Mouse (Mus musculus): Measurements from ENCODE around the gene Efnb3. TPM values are rescaled to one million over a fixed set of nuclear protein-coding genes. Genes with fewer than 3 reads are reported as not detected.
A peak's percentile ranks its signal among the peaks of the same experiment; 100 is the strongest.

Gene Efnb3
- polyA plus RNA-seq, 1 experiment from 2014 or later: 0.75 TPM

DNA sequence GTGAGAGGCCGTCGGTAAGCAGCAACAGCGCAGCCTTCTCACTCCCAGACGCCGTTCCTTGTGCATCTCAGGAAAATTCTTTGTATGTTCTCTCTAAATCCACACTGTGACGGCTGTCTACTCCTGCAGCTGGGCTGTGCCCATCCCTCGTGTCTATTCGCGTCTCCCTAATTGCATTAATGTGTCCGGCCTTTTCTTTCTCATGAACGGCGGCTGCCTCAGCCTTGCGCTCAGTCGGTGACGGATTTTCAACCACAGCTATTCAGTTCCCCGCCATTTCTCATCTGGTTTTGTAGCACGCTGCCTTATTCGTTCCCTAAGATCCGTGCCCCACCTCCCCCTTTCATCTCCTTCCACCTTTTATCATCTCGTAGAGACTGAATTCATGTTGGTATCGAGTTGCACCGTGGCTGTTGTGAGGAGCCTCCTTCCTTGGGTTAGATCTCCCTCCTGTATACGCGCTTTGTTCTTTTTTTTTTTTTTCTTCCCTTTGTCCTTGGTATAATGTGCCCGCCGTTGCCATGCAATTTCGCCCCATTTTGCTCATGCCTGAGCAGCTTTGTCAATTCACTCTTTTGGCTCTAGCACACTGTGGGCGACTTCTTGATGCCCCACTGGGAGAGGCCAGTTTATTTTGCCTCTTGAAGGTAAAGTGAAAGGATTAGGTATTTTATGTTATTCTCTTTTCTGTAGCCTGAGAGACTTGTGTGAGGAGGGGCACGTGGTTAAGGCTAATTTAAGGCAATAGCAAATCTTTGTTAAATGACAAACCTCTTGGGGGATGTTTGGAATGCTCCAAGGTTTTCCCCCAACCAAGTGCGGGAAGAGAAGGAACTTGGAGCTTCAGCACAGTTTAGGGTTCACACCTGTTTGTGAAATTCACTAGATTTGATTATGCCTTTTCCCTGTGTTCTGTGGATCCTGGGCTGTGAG is 32.6 kb downstream of the Efnb3 start:
- H3K4me3 ChIP-seq (replicated peaks): 0 out of 2 replicates have a peak overlapping the region, but pooled peaks have one; percentile 12
- no peaks in the 10 kb centered on the region for H3K9me3 ChIP-seq (replicated peaks)
- H3K4me1 ChIP-seq (replicated peaks): 0 out of 2 replicates have a peak, but pooled peaks cover 2% of the 10 kb centered on the region
- H3K4me2 ChIP-seq: peak overlapping the region; percentile 35
- no peak overlapping the region for H3K27ac ChIP-seq
- H3K27me3 ChIP-seq: peaks cover 40% of the 10 kb centered on the region
- no peaks in the 10 kb centered on the region for H3K36me3 ChIP-seq
- 21% methylated on average over 30 of the region's 30 CpGs for WGBS (ENCODE audit: insufficient replicate concordance)
- no peak for ATAC-seq (ENCODE audit: low read depth)
- H3K9ac ChIP-seq: no peak overlapping the region
- DNase-seq: no peak

GRCm38 (mm10) chr11:69526631-69527030 is 33.4 kb downstream of the Efnb3 start:
- H3K9me3 ChIP-seq (replicated peaks): no peaks in the 10 kb centered on the region
- WGBS (ENCODE audit: insufficient replicate concordance): 66% methylated on average over 4 of the region's 4 CpGs
- H3K27ac ChIP-seq: no peak overlapping the region
- H3K4me1 ChIP-seq (replicated peaks): peaks cover 8% of the 10 kb centered on the region
- ATAC-seq (ENCODE audit: low read depth): no peak
- H3K36me3 ChIP-seq: no peaks in the 10 kb centered on the region
- H3K27me3 ChIP-seq: peaks cover 40% of the 10 kb centered on the region
- no peak overlapping the region for H3K4me3 ChIP-seq (replicated peaks)
- no peak overlapping the region for H3K9ac ChIP-seq
- no peak for DNase-seq
- no peak overlapping the region for H3K4me2 ChIP-seq

- 65% methylated on average over 9 of the region's 9 CpGs for WGBS (ENCODE audit: insufficient replicate concordance)
- Histone ChIP-seq H3K36me3 (no peaks in the 10 kb centered on the region), H3K4me2 (no peak overlapping the region), H3K4me3 (replicated peaks) (no peak overlapping the region), H3K9me3 (replicated peaks) (no peaks in the 10 kb centered on the region), H3K27me3 (peaks cover 40% of the 10 kb centered on the region), H3K4me1 (replicated peaks) (peaks cover 17% of the 10 kb centered on the region), H3K27ac (no peak overlapping the region), H3K9ac (no peak overlapping the region)
- no peak for DNase-seq
- ATAC-seq (ENCODE audit: low read depth): no peak
Observed at GRCm38 (mm10) chr11:69525661-69526060, 34.3 kb downstream of the Efnb3 start.

DNA sequence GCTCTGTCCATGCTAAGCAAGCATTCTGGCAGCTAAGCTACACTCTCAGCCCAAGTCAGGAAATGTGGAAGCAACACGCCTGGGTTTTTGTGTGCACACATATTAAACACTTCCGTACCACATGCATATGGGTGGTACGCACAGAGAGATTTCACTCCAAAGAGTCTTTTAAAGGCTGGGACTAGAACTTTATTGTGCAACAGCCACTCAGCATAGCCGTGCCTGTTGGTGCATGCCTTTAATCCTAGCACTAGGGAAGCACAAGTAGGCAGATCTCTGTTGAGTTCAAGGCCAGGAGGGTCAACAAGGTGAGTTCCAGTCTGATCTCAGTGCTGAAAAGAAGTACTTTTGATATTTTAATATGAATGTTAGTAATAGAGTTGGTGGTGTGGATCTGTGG is 36.4 kb downstream of the Efnb3 start:
- no peak for ATAC-seq (ENCODE audit: low read depth)
- Histone ChIP-seq H3K27ac (no peak overlapping the region), H3K9ac (no peak overlapping the region), H3K4me1 (replicated peaks) (peaks cover 24% of the 10 kb centered on the region), H3K27me3 (peaks cover 26% of the 10 kb centered on the region), H3K36me3 (no peaks in the 10 kb centered on the region), H3K4me2 (no peak overlapping the region), H3K4me3 (replicated peaks) (no peak overlapping the region), H3K9me3 (replicated peaks) (no peaks in the 10 kb centered on the region)
- WGBS (ENCODE audit: insufficient replicate concordance): 75% methylated on average over 4 of the region's 4 CpGs
- no peak for DNase-seq

DNA sequence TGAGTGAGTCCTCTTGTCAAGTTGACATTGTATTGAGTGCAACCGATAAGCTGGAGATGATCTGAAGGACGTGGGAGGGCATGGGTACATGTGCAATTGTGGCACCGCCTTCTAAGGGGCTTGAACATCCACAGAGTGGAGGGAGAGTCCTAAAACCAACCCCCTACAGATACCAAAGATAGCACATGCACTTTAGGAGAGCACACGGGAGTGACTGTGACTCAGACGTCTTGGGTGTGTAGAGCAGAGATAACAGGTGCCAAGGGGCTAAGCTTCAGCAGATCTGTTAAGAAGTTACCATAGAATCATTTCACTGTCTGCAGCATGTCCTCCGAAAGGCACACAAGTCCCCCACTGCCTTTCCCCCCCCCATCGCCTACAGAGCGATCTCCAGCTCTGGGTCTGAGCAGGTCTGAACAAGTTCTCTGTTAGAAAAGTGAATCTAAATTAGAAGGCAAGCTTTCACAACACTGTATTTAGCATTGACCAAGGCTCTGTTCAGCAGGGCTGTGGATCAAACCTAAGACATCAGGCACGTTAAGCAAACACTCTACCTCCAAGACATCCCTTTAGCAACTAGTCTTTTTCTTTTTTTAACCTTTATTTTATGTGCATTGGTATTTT is 38.4 kb downstream of the Efnb3 start:
- H3K27me3 ChIP-seq: peaks cover 9% of the 10 kb centered on the region
- peak; percentile 63 for ATAC-seq (ENCODE audit: low read depth)
- H3K4me2 ChIP-seq: no peak overlapping the region
- H3K9me3 ChIP-seq (replicated peaks): no peaks in the 10 kb centered on the region
- peaks cover 22% of the 10 kb centered on the region for H3K4me1 ChIP-seq (replicated peaks)
- H3K36me3 ChIP-seq: no peaks in the 10 kb centered on the region
- H3K9ac ChIP-seq: no peak overlapping the region
- DNase-seq: no peak
- 0 out of 2 replicates have a peak overlapping the region, but pooled peaks have one; percentile 5 for H3K27ac ChIP-seq
- WGBS (ENCODE audit: insufficient replicate concordance): 29% methylated on average over 9 of the region's 9 CpGs
- no peak overlapping the region for H3K4me3 ChIP-seq (replicated peaks)

DNA sequence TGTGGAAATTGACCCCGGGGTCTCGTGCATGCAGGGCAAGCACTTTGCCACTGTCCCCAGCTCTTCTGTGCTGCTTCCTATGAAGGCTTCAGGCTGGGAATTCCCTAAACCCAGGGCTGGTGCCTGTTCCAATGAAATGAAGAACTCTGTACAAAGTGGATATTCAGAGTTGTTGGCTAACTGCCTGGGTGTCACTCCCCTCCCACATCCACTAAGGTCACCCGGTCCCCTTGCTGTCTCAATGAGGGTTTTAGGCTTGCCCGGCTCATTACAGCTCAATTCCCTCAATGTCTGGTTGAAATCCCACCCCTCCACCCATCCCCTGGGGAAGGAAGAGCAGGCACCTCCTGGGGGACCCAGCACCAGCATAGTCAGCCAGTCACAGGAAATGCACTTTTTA is 40.0 kb downstream of the Efnb3 start:
- ATAC-seq (ENCODE audit: low read depth) (no peak), DNase-seq (no peak)
- 73% methylated on average over 4 of the region's 4 CpGs for WGBS (ENCODE audit: insufficient replicate concordance)
- H3K4me2 ChIP-seq: no peak overlapping the region
- H3K9ac ChIP-seq: no peak overlapping the region
- H3K36me3 ChIP-seq: no peaks in the 10 kb centered on the region
- peaks cover 15% of the 10 kb centered on the region for H3K27me3 ChIP-seq
- no peaks in the 10 kb centered on the region for H3K9me3 ChIP-seq (replicated peaks)
- no peak overlapping the region for H3K27ac ChIP-seq
- H3K4me1 ChIP-seq (replicated peaks): peaks cover 22% of the 10 kb centered on the region
- no peak overlapping the region for H3K4me3 ChIP-seq (replicated peaks)

DNA sequence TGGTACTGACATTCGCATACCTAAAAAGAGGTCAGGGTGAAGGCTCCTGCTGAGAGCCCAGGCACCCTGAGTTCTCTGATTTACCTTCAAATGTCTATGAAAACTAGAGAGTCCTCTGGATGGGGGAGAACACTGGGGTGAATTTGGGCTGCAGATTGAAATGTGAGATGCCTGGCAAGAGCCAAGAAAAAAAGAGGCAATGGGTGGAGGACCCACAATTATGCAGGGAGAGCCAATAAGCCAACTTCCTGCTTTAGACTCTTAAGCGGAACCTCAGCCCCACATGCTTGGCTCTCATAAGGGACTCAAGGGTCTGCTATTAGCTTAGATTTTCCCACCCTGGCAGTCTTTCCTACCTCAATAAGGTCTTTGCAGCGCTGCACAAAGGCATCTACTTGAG is 43.3 kb downstream of the Efnb3 start:
- no peak overlapping the region for H3K27ac ChIP-seq
- ATAC-seq (ENCODE audit: low read depth): no peak
- no peak for DNase-seq

DNA sequence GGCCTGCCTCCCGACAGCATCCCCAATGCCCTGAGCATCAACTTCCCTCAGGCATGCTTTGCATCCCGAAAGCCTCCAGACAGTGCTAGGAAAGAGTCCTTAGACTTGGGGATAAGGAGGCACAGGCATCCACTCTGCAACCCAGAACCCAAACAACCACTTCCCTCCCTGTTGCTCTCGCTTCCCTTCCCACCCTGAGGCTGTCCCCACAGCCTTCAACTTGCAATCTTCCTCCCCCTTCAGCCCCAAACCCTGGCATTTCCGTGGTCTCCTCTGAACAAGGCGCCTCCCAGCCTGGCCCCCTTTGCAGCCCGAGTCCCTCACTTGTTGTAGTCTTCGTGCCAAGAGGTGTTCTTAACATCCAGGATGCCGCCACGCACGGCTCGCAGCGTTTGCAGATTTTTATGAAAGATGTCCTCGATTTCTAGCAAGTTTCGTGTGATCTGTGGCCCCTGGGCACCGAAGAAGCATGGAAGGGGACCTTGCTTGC is 43.8 kb downstream of the Efnb3 start:
- no peak for DNase-seq

More for the DNA sequence above, 43.3 kb downstream of the Efnb3 start:
- Histone ChIP-seq H3K9me3 (replicated peaks) (no peaks in the 10 kb centered on the region), H3K4me3 (replicated peaks) (no peak overlapping the region), H3K4me2 (no peak overlapping the region), H3K27me3 (peaks cover 21% of the 10 kb centered on the region), H3K36me3 (no peaks in the 10 kb centered on the region), H3K9ac (no peak overlapping the region), H3K4me1 (replicated peaks) (peaks cover 38% of the 10 kb centered on the region)
- 55% methylated on average over 3 of the region's 3 CpGs for WGBS (ENCODE audit: insufficient replicate concordance)

GRCm38 (mm10) chr11:69513840-69514239 is 46.2 kb downstream of the Efnb3 start:
- WGBS (ENCODE audit: insufficient replicate concordance): 7% methylated on average over 6 of the region's 6 CpGs
- ATAC-seq (ENCODE audit: low read depth) (no peak), DNase-seq (peak; percentile 37)
- Histone ChIP-seq H3K9ac (no peak overlapping the region), H3K4me3 (replicated peaks) (no peak overlapping the region), H3K27ac (no peak overlapping the region), H3K9me3 (replicated peaks) (no peaks in the 10 kb centered on the region), H3K27me3 (peaks cover 21% of the 10 kb centered on the region), H3K36me3 (no peaks in the 10 kb centered on the region), H3K4me2 (no peak overlapping the region), H3K4me1 (replicated peaks) (peaks cover 42% of the 10 kb centered on the region)

More for the DNA sequence above, 43.8 kb downstream of the Efnb3 start:
- WGBS (ENCODE audit: insufficient replicate concordance): 52% methylated on average over 15 of the region's 15 CpGs
- Histone ChIP-seq H3K4me2 (no peak overlapping the region), H3K27me3 (peaks cover 21% of the 10 kb centered on the region), H3K4me1 (replicated peaks) (peaks cover 38% of the 10 kb centered on the region), H3K27ac (no peak overlapping the region), H3K4me3 (replicated peaks) (no peak overlapping the region), H3K9me3 (replicated peaks) (no peaks in the 10 kb centered on the region), H3K36me3 (no peaks in the 10 kb centered on the region), H3K9ac (no peak overlapping the region)
- no peak for ATAC-seq (ENCODE audit: low read depth)

GRCm38 (mm10) chr11:69510796-69511496 is 49.1 kb downstream of the Efnb3 start:
- no peaks in the 10 kb centered on the region for H3K9me3 ChIP-seq (replicated peaks)
- 10% methylated on average over 7 of the region's 7 CpGs for WGBS (ENCODE audit: insufficient replicate concordance)
- H3K4me1 ChIP-seq (replicated peaks): peaks cover 42% of the 10 kb centered on the region
- H3K27ac ChIP-seq: peak overlapping the region; percentile 83
- peak overlapping the region; percentile 22; the same call in 1 of the 2 replicates for H3K4me3 ChIP-seq (replicated peaks)
- DNase-seq (peak; percentile 66), ATAC-seq (ENCODE audit: low read depth) (peak; percentile 88)
- H3K27me3 ChIP-seq: peaks cover 14% of the 10 kb centered on the region
- no peaks in the 10 kb centered on the region for H3K36me3 ChIP-seq
- H3K4me2 ChIP-seq: peak overlapping the region; percentile 54
- peak overlapping the region; percentile 49 for H3K9ac ChIP-seq

Measured in liver, embryonic 13.5 days (tissue).